Mouse (Mus musculus) thymus, adult 2 months (tissue): ENCODE results near the gene Chst11. TPM values are rescaled to one million over a fixed set of nuclear protein-coding genes. Genes with fewer than 3 reads are reported as not detected.

ENCODE experiments used
- DNase-seq: peaks from one replicate; pipeline ENCODE4 v3.0.0; 2021
- H3K27ac ChIP-seq: fragments of 200-500 bp; 2 replicates; pipeline ENCODE4 v1.5.1; 2012; ENCODE audit warnings: low read length, control low read depth; ENCODE audit not compliant: control insufficient read depth, insufficient read depth
- H3K27me3 ChIP-seq: fragments of 200-500 bp; 2 replicates; pipeline ENCODE4 v1.6.1; 2012; ENCODE audit warnings: mild to moderate bottlenecking, low read length, moderate library complexity, mixed read lengths; ENCODE audit not compliant: control insufficient read depth, insufficient read depth
- H3K36me3 ChIP-seq: fragments of 200-500 bp; 2 replicates; pipeline ENCODE4 v1.6.1; 2012; ENCODE audit warnings: mild to moderate bottlenecking, low read length, moderate library complexity; ENCODE audit not compliant: control insufficient read depth, insufficient read depth
- H3K4me1 ChIP-seq: fragments of 200-500 bp; replicated peaks from 2 replicates; pipeline ENCODE4 v1.6.1; 2012; ENCODE audit warnings: low read length; ENCODE audit not compliant: control insufficient read depth, insufficient read depth
- H3K4me3 ChIP-seq: fragments of 200-500 bp; 2 replicates; pipeline ENCODE4 v1.5.1; 2012; ENCODE audit warnings: mild to moderate bottlenecking, low read length, control low read depth, moderate library complexity; ENCODE audit not compliant: control insufficient read depth, insufficient read depth
- CTCF ChIP-seq: fragments of 200-500 bp; IDR thresholded peaks from 2 replicates; pipeline ENCODE4 v1.5.1; 2012; ENCODE audit warnings: mild to moderate bottlenecking, control low read depth, low read length, moderate library complexity, borderline replicate concordance; ENCODE audit not compliant: control insufficient read depth, poor library complexity, insufficient read depth; ENCODE audit errors: extremely low read depth
- POLR2A ChIP-seq: fragments of 200-500 bp; IDR thresholded peaks from 2 replicates; pipeline ENCODE4 v1.6.1; 2012; ENCODE audit warnings: mild to moderate bottlenecking, low read length, control low read depth, moderate library complexity; ENCODE audit not compliant: control insufficient read depth, poor library complexity, insufficient read depth; ENCODE audit errors: extremely low read depth
- WGBS: fragments of 180-500 bp; shearing (Covaris S2); methylation state at CpG from one replicate; pipeline ENCODE4 v1.1.7; 2018; 5-methylcytosine and 5-hydroxymethylcytosine counted together
- polyA plus RNA-seq: library from polyadenylated mRNA; depleted of rRNA; stranded (reverse); fragments of >200 nt; gene quantifications from 2 replicates; pipeline ENCODE4 v1.2.3, GENCODE M21; 2012

The Chst11 gene
- polyA plus RNA-seq, 1 experiment, result 19.4 TPM

- H3K27me3 ChIP-seq, result no peaks in the 10 kb centered on the region
- no peak overlapping the region for H3K27ac ChIP-seq
- DNase-seq, result no peak
- WGBS, result 81% methylated on average over 6 of the region's 6 CpGs
- no peak overlapping the region for H3K4me3 ChIP-seq
- TF ChIP-seq POLR2A, result no peak
- no peak for TF ChIP-seq CTCF
- H3K36me3 ChIP-seq, result no peaks in the 10 kb centered on the region
- peaks cover 3% of the 10 kb centered on the region; the same call in 1 of the 2 replicates for H3K4me1 ChIP-seq
Measured at GRCm38 (mm10) chr10:82974627-82975177, 10.6 kb upstream of the Chst11 start.

- H3K4me1 ChIP-seq, result peaks cover 3% of the 10 kb centered on the region; the same call in 1 of the 2 replicates
- WGBS, result 95% methylated on average over 15 of the region's 15 CpGs
- TF ChIP-seq POLR2A (no peak), CTCF (no peak)
- no peaks in the 10 kb centered on the region for H3K36me3 ChIP-seq
- H3K27ac ChIP-seq, result no peak overlapping the region
- H3K4me3 ChIP-seq, result no peak overlapping the region
- H3K27me3 ChIP-seq, result no peaks in the 10 kb centered on the region
- DNase-seq, result no peak
Measured at GRCm38 (mm10) chr10:82975806-82976205, 9.5 kb upstream of the Chst11 start.

- Histone ChIP-seq H3K36me3 (no peaks in the 10 kb centered on the region), H3K4me1 (peaks cover 11% of the 10 kb centered on the region), H3K27me3 (no peaks in the 10 kb centered on the region), H3K27ac (no peak overlapping the region), H3K4me3 (no peak overlapping the region)
- TF ChIP-seq CTCF (no peak), POLR2A (no peak)
- no peak for DNase-seq
- WGBS, result 7% methylated on average over 3 of the region's 3 CpGs
Measured at GRCm38 (mm10) chr10:82982286-82982685, 3.0 kb upstream of the Chst11 start.

GRCm38 (mm10) chr10:82985700-82986131, 418 bp downstream of the Chst11 start:
- Histone ChIP-seq H3K36me3 (no peaks in the 10 kb centered on the region), H3K4me3 (peak overlapping the region; percentile 61), H3K4me1 (peaks cover 18% of the 10 kb centered on the region), H3K27me3 (no peaks in the 10 kb centered on the region), H3K27ac (no peak overlapping the region)
- 0 out of 2 replicates have a peak, but pooled peaks have one; percentile 16 for TF ChIP-seq POLR2A
- peak; percentile 28; the same call in 1 of the 2 replicates for TF ChIP-seq CTCF
- WGBS, result under 1% methylated on average over 32 of the region's 32 CpGs
- DNase-seq, result peak; percentile 58

- H3K4me3 ChIP-seq, result peak overlapping the region; percentile 61
- peak; percentile 60 for DNase-seq
- 7% methylated on average over 21 of the region's 21 CpGs for WGBS
- H3K36me3 ChIP-seq, result no peaks in the 10 kb centered on the region
- no peaks in the 10 kb centered on the region for H3K27me3 ChIP-seq
- no peak overlapping the region for H3K27ac ChIP-seq
- peaks cover 18% of the 10 kb centered on the region for H3K4me1 ChIP-seq
- TF ChIP-seq POLR2A, result 0 out of 2 replicates have a peak, but pooled peaks have one; percentile 12
- TF ChIP-seq CTCF, result no peak
Measured at GRCm38 (mm10) chr10:82986251-82986992, 1.1 kb downstream of the Chst11 start.

GRCm38 (mm10) chr10:82986993-82987349, 1.7 kb downstream of the Chst11 start:
- 32% methylated on average over 8 of the region's 8 CpGs for WGBS
- Histone ChIP-seq H3K4me3 (no peak overlapping the region), H3K36me3 (no peaks in the 10 kb centered on the region), H3K4me1 (peaks cover 18% of the 10 kb centered on the region), H3K27me3 (no peaks in the 10 kb centered on the region), H3K27ac (no peak overlapping the region)
- DNase-seq, result no peak
- TF ChIP-seq POLR2A (no peak), CTCF (no peak)
